Mouse (Mus musculus) olfactory bulb, adult 2 months (tissue): ENCODE results near the gene Zfp809.

Source experiments
- CTCF ChIP-seq: fragments of 200-500 bp; IDR thresholded peaks from 2 replicates; pipeline ENCODE4 v1.5.1; 2012; ENCODE audit warnings: low read depth, mild to moderate bottlenecking, low read length, moderate library complexity; ENCODE audit not compliant: insufficient read depth
- POLR2A ChIP-seq: fragments of 200-500 bp; IDR thresholded peaks from 2 replicates; pipeline ENCODE4 v1.6.1; 2012; ENCODE audit warnings: mild to moderate bottlenecking, low read depth, low read length, moderate library complexity; ENCODE audit not compliant: insufficient read depth

DNA sequence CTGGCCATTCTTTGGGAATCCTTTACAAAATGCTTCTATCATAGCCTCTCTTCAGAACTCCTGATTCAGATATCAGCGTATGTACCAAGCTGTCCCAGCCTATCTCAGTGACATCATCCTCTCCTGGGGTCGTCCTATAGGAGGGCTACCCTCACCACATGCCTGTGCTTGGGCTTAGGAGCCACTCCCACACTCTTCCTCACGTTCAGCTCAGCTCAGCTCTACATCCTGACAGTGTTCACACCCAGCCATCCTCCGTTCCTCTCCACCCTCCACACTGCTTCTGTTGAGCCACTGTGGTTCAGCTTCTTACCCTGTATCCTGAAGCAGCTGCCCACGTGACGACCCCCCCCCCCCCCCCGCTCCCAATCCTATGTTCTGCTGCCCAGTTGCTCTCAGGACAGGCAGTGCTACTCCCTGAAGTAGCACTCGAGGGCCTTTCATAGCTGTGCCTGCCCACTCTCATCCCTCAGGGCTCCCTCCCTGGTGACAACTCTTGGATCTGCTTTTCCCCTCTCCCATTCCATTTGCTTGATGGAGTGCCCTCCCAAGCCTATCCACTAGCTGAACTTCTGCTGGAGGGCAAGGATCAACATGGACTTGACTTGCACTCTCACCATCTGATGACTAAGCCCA, 7.5 kb upstream of the Zfp809 start:
- TF ChIP-seq CTCF (no peak), POLR2A (no peak)
